Comparison of ENCODE assay signal across 20 mouse cellular contexts in the genomic region with DNA sequence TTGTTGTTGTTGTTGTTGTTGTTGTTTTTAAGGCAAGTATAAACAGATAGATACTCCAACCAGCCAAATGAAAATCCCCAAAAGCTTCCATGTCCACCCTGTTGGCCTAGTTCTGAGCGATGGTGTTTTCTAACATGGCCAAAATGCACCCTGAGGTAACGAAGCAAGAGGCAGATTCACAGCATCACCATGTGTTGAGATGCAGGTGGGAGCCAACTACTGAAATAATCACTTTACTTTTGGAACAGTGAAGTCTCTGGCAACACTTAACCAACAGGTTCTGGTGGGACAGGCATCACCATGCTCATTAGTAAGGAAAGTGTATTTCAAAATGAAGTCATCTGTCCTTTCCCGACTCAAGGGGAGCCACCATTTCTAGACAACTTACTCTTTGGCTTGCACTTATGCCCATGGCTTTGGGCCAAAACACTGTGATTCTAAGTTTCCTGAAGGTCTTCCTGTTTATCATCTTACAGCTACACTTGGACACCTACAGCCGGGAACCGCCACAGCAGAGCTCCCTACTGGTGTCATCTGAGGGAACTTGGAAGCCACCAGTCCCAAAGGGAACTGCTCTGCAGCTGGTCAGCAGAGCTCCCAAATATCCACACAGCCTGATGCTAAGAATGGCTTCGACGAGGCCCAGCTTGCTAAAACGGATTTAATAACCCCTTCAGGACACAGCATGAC.
DNase-seq lines count a peak whose midpoint lies in the region; ATAC-seq lines count a peak whose summit lies in the region.
"Had no signal": no experiment of that assay in that cellular context is flagged by ENCODE, and none has a peak within 500 bp of the region (broad histone marks: within the 10 kb centered on the region; RNA-seq: fewer than 3 reads in every experiment).

No protein-coding gene starts in this region.

- DNase-seq in heart, adult 11 months = peak; percentile 94
- peak; percentile 35 for DNase-seq in kidney, postnatal 14 days
- no peak for DNase-seq in kidney, adult 9 months
- DNase-seq in heart, postnatal 4 days = peak; percentile 40
- no peak for DNase-seq in urinary bladder, adult 2 months (ENCODE audit: low spot score)
- DNase-seq: cerebellum, adult 8-10 months; layer of hippocampus, adult 9-11 months; left cerebral cortex, postnatal 4 days; liver; lung, postnatal 14 days; right cerebral cortex, postnatal 25 days had no signal

- H3K9me3 ChIP-seq in heart, embryonic 11.5 days (replicated peaks; ENCODE audit: control insufficient read depth, low read length) = no peaks in the 10 kb centered on the region
- no peaks in the 10 kb centered on the region for H3K9me3 ChIP-seq in heart, embryonic 16.5 days (replicated peaks; ENCODE audit: control insufficient read depth, low read length)
- H3K9me3 ChIP-seq: embryonic facial prominence, embryonic 10.5 days; forebrain, embryonic 12.5 days; hindbrain, embryonic 12.5 days; megakaryocyte, embryonic 14.5 days had no signal

- no peak overlapping the region for H3K4me2 ChIP-seq in heart, embryonic 11.5 days
- H3K4me2 ChIP-seq in heart, embryonic 16.5 days (ENCODE audit: low read depth, low read length) = no peak overlapping the region
- H3K4me2 ChIP-seq: forebrain, embryonic 12.5 days; hindbrain, embryonic 12.5 days had no signal

- no peak for ATAC-seq in heart, embryonic 11.5 days (replicated peaks; ENCODE audit: insufficient number of reproducible peaks, low FRiP score, low TSS enrichment)
- ATAC-seq in heart, embryonic 16.5 days (replicated peaks; ENCODE audit: extremely low read depth, insufficient read depth, low FRiP score) = 0 out of 2 replicates have a peak, but pooled peaks have one; percentile 23
- ATAC-seq in erythroblast, adult 5-6 weeks (replicated peaks; ENCODE audit: low FRiP score, poor library complexity, severe bottlenecking) = no peak
- ATAC-seq: inflammation-experienced regulatory T-cells, adult 6 months had no signal

- WGBS in heart, embryonic 11.5 days (ENCODE audit: insufficient replicate concordance) = 73% methylated on average over 8 of the region's 8 CpGs
- WGBS in heart, embryonic 16.5 days = 65% methylated on average over 8 of the region's 8 CpGs

- H3K27ac ChIP-seq in heart, embryonic 11.5 days (ENCODE audit: low read depth, low read length) = no peak overlapping the region
- no peak overlapping the region for H3K27ac ChIP-seq in heart, embryonic 16.5 days (ENCODE audit: low read length)
- H3K27ac ChIP-seq: embryonic facial prominence, embryonic 10.5 days; forebrain, embryonic 12.5 days; hindbrain, embryonic 12.5 days had no signal

- H3K36me3 ChIP-seq in heart, embryonic 11.5 days (ENCODE audit: control insufficient read depth, insufficient read depth, low read length) = no peaks in the 10 kb centered on the region
- H3K36me3 ChIP-seq in heart, embryonic 16.5 days (ENCODE audit: control insufficient read depth, insufficient read depth) = no peaks in the 10 kb centered on the region
- H3K36me3 ChIP-seq: embryonic facial prominence, embryonic 10.5 days; forebrain, embryonic 12.5 days; hindbrain, embryonic 12.5 days had no signal

- H3K4me1 ChIP-seq in heart, embryonic 11.5 days (ENCODE audit: control insufficient read depth, insufficient read depth, low read length) = no peaks in the 10 kb centered on the region
- H3K4me1 ChIP-seq in heart, embryonic 16.5 days (ENCODE audit: control insufficient read depth, insufficient read depth, low read length) = 0 out of 2 replicates have a peak, but pooled peaks cover 2% of the 10 kb centered on the region

- H3K27me3 ChIP-seq in heart, embryonic 11.5 days (ENCODE audit: control insufficient read depth, insufficient read depth, low read length) = no peaks in the 10 kb centered on the region
- H3K27me3 ChIP-seq in heart, embryonic 16.5 days (ENCODE audit: control insufficient read depth, insufficient read depth, low read length) = no peaks in the 10 kb centered on the region
- H3K27me3 ChIP-seq: forebrain, embryonic 12.5 days; hindbrain, embryonic 12.5 days; megakaryocyte, embryonic 14.5 days had no signal

- H3K9ac ChIP-seq in heart, embryonic 11.5 days (ENCODE audit: low read depth, low read length) = no peak overlapping the region
- H3K9ac ChIP-seq in heart, embryonic 16.5 days (ENCODE audit: low read length) = no peak overlapping the region
- H3K9ac ChIP-seq: forebrain, embryonic 12.5 days; hindbrain, embryonic 12.5 days had no signal

- no peak overlapping the region for H3K4me3 ChIP-seq in heart, embryonic 11.5 days (ENCODE audit: low read depth, low read length)
- no peak overlapping the region for H3K4me3 ChIP-seq in heart, embryonic 16.5 days (ENCODE audit: low read length)
- H3K4me3 ChIP-seq: embryonic facial prominence, embryonic 10.5 days; forebrain, embryonic 12.5 days; hindbrain, embryonic 12.5 days; left cerebral cortex, adult 2 months; megakaryocyte, embryonic 14.5 days had no signal

Comparison
In these comparisons a context has a peak if more than half of its experiments do, and no peak if none do; other contexts are left out.
1. DNase-seq: peak in heart, adult 11 months (single experiment), kidney, postnatal 14 days (single experiment) and heart, postnatal 4 days (single experiment); none in kidney, adult 9 months (single experiment) and urinary bladder, adult 2 months (single experiment).